Mouse (Mus musculus): ENCODE measurements around the gene Pigf.

GRCm38 (mm10) chr17:86962297-86962893, 62.8 kb downstream of the Pigf start:
- TF ChIP-seq CTCF (IDR thresholded peaks at IDR 0.05; ENCODE audit: low read depth) = peak; percentile 77
- no peak for TF ChIP-seq EP300 (IDR thresholded peaks at IDR 0.05; ENCODE audit: low read depth)
